Mouse (Mus musculus): ENCODE measurements at regions not wholly inside any gene's neighbourhood (a gene's known extent, or its start where the extent isn't known, plus 50 kb on each side); places are given as distances from the start of the nearest gene placed in this dataset.
A peak's percentile ranks its signal among the peaks of the same experiment; 100 is the strongest.
"Not testable (repeated sequence)": the region's sequence is repeated elsewhere in the genome, so short reads cannot be mapped to it uniquely, and the experiment has no call there.

DNA sequence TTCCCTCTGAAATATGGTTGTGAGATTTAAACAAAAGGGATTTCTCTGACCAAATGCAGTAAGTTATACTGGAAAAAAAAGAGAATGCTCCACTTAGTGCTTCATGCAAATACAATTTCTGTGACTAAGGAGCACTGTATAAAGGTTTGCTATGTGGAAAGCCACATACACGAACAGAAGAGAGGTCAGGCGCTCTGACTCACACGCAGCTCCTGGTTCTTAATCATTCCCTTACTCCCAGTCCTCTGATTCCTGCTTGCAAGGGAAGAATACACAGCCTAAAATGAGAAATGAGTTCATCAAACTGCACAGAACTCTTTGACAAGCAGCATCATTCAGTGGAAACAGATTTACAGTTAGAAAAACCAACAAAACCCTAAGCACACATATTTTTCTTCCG lies 406.8 kb downstream of the Gja1 start:
- no peak for DNase-seq

DNA sequence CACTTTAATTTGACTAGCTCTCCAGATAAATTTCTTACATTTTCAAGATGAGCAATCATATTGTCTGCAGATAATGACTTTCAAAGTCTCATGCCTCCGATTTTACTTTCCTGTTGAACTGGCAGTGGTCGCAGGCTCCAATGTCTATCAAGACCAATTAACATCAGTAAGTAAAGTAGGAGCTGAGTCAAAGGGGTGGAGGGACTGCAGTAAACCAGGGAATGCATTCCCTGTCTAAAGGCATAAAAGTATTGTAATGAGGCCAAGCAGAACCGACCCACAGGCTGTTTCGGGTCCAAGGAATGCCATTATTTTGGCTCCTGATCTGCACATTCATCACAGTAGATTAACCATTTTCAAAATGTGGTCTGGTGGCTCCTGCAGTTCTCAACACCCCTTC lies 411.0 kb downstream of the Gja1 start:
- DNase-seq, result no peak

- DNase-seq, result no peak
These were observed 415.9 kb downstream of the Gja1 start for GRCm38 (mm10) chr10:56793074-56793473.

DNA sequence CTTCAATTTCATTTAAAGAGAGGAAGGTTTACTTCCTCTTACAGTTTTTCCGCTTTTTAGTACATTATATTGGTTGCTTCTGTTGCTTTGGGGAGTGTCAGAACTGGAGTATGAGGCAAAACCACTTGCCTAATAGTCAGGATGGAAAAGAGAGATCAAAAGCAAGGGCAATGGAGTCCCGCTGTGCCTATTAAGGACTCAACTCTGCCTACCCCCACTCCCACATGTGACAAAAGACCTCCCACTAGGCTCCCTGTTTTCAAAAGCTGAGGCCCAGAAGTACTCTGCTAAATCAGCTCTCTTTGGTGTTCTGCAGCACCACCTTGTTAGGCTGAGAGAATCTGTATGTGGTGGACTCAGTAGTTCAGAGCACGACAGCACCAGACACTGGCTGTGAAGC lies 418.3 kb downstream of the Gja1 start:
- DNase-seq, result no peak

DNA sequence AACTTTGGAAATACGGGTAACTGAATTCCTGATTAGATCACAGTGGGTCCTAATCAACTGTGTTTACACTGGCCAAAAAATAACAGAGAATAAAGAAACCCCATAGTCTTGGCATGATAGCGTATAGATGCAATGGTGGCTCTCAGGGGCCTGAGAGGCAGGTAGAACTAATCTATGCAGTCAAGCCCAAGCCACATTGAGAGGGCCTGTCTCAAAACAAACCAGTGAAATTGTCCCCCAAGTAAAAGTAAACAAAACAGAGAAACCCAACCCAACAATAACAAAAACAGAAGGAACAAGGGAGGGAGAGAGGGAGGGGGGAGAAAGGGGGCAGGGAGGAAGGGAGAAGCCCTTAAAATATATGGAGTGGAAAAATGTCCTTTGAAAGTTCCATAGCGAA lies 422.2 kb downstream of the Gja1 start:
- DNase-seq, result no peak

- no peak for DNase-seq
These were observed 422.6 kb downstream of the Gja1 start for GRCm38 (mm10) chr10:56799745-56800144.

- DNase-seq, result no peak
These were observed 431.9 kb downstream of the Gja1 start for GRCm38 (mm10) chr10:56809006-56809405.

DNA sequence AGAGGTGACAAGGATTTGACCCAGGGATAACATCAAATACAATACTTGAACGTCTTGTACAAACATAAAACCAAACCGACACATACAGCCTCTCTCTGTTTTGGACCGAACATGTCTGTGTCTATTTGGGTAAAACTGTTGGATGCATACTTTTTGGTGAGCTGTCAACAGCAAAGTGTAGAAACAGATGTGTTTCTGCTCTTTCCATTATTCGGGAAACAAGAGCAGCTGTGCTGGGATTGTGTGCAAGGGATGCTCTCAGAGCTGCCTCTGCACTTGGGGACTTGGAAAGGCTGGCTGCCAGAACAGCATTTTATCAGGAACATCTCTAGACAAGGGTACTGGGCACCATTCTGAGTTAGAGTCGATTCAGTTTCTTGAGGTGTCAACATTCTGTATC lies 445.0 kb downstream of the Gja1 start:
- DNase-seq, result no peak

DNA sequence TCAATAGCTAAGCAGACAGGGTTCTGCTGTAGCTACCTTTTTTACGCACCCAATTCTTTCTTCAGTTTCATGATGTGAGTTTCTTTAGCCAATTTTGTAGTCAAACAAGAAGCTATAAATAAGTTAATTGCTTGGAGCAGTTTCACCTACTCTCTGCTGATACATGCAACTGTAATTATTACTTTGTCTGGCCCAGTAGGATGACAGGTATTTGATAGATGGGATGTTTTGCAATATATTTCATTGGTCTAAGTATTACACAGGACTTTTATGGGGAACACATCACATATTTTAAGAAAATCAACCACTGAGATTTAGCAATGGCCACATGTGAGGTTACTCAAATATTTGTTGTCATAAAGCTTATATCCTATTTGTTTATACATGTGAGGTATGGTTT lies 454.2 kb downstream of the Gja1 start:
- DNase-seq, result no peak

DNA sequence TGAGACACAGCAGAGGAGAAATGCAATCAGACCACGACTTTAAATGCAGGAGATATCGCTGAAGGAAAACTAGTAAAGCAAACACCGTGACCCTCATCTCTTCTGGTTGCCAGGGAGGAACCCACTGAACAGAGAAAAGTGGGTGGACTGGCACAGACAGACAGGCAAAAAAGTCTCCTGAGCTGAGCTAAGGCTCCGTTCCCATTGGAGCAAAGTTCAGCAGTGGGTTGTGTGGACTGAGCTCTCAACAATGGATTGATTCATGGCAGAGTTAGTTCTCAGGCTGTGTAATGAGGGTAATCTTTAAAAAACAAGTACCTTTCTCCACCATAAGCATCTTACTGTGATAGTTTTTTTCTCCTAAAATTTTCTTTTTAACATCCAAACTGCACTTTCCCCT lies 454.8 kb downstream of the Gja1 start:
- no peak for DNase-seq

DNA sequence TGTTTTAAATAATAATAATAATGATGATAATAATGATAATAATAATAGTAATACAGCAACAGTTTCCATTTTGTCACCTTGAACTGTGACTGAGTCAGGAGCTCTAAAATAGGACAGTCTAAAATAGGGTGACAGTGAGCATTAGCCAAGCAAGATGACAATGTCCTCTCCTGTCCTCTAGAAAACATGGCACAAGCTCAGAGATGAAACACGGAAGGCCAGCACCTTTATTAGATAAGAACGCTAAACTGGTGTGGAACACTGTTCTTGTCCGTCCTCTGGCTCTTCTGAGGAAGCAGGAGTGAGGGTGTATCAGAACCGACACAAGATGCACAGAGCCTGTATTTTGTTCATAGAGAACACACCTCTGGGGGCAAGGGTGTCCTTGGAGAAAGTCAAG lies 459.0 kb downstream of the Gja1 start:
- DNase-seq, result no peak

- peak; percentile 12 for DNase-seq
These were observed 461.9 kb downstream of the Gja1 start for GRCm38 (mm10) chr10:56839006-56839495.

DNA sequence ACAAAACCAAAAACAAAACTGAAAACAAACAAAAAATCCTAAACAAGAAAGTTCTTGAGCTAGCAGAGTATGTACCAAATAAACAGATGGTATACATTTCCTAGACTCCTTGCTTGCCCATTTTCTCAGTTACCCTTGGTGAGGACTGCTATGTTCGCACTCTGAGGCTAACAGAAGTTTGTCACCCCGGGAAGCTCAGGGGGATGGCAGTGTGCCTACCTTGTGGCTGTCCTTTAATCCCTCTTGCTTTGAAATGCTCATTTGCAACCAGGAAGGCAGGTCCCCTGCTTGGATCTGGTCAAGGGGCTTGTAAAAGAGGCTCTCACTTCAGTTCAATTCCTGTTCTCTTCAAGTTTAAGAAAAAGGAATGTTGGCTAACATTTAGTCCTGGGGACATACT lies 462.4 kb downstream of the Gja1 start:
- DNase-seq, result peak; percentile 10

GRCm38 (mm10) chr10:56840732-56841131 lies 463.6 kb downstream of the Gja1 start:
- peak; percentile 22 for DNase-seq

DNA sequence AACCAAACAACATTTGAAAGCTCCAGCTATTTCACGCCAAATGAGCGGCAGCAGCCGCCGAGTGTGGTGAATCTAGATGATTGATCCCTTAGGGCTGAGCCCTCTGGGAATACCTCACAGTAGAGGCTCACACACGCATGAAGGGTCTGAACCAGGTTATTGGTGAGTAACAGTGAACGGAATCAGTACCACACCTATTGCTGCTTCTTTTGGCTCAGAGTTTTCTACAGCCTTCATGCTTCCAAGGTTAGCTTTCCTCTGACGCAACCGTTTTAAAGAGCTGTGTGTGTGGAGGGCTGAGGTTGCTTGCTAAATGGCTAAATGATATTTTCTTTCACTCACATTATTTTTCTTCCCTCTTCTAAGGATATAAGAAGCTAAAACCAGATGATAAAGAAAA lies 464.4 kb downstream of the Gja1 start:
- DNase-seq, result no peak

DNA sequence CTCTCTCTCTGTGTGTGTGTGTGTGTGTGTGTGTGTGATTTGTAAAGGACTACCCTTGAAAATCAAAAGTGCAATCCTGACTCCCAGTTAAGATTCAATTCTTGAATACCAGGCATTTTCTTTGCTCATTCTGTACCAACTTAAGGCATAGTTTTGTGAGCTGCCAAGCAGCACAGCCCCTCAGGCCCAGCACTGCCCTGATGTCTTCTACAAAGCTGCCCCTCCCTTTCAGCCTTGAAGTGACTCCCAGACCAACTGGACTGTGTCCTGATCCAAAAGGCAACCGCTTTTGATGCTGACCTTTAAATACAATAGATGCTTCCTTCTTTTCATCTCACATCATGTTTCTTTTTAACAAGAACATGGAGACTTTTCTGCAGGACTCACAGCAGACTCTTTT lies 464.8 kb downstream of the Gja1 start:
- no peak for DNase-seq

GRCm38 (mm10) chr10:56852484-56852883 lies 475.4 kb downstream of the Gja1 start:
- DNase-seq, result no peak

DNA sequence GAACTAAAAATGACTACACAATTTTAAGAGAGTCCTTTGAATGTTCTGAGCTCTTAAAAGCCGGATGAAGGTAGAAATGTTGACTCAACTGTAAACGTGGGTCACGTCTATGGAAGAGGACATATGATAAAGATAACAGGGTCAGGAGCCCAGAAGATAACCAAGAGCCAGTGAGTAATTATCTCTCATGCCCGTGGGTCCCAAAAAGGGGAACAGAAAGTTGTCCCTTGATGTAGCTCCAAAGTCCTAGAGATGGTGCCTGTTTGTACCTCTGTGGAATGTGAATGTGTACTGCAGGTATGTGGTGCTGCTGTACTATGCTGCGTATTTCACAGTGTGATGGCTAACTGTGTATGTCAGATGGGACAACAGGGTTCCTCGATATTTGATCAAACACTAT lies 479.1 kb downstream of the Gja1 start:
- DNase-seq, result no peak

GRCm38 (mm10) chr10:56879744-56880143 lies 502.6 kb downstream of the Gja1 start:
- DNase-seq, result no peak

- no peak for DNase-seq
These were observed 503.0 kb downstream of the Gja1 start for GRCm38 (mm10) chr10:56880154-56880591.

GRCm38 (mm10) chr10:56884456-56885410 lies 507.6 kb downstream of the Gja1 start:
- no peak for DNase-seq

DNA sequence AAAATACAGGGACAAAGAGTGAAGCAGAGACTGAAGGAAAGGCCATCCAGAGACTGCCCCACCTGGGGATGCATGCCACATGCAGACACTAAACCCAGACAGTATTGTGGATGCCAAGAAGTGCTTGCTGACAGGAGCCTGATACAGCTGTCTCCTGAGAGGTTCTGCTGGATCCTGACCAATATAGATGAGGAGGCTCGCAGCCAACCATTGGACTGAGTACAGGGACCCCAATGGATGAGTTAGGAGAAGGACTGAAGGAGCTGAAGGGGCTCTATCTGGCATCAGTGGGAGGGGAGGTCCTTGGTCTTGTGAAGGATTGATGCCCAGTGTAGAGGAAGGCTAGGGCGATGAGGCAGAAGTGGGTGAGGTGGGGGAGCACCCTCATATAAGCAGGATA lies 514.4 kb downstream of the Gja1 start:
- DNase-seq, result not testable (repeated sequence)

- DNase-seq, result no peak
These were observed 515.6 kb downstream of the Gja1 start for GRCm38 (mm10) chr10:56892666-56893209.

GRCm38 (mm10) chr10:56893210-56893705 lies 516.1 kb downstream of the Gja1 start:
- peak; percentile 19 for DNase-seq

Data from right cerebral cortex, postnatal 14 days (tissue).